Mouse (Mus musculus) right cerebral cortex, adult 2 months (tissue): ENCODE measurements around the gene Zc2hc1c.
A peak's percentile ranks its signal among the peaks of the same experiment; 100 is the strongest.
"Not testable (repeated sequence)": the region's sequence is repeated elsewhere in the genome, so short reads cannot be mapped to it uniquely, and the experiment has no call there.

ENCODE experiments used
- DNase-seq, 2 experiments: peaks; one replicate each; pipeline ENCODE4 v3.0.0; 2021 to 2022; ENCODE audit warnings: low spot score in 2 of 2

The Zc2hc1c gene

GRCm38 (mm10) chr12:85288486-85289156 is at the start of gene Zc2hc1c:
Zc2hc1c (plus strand) TSS chr12:85288591.
- peak; percentile 84 for DNase-seq

GRCm38 (mm10) chr12:85252083-85252482 is 36.3 kb upstream of the Zc2hc1c start:
- no peak for DNase-seq

GRCm38 (mm10) chr12:85256074-85256751 is 32.2 kb upstream of the Zc2hc1c start:
- no peak for DNase-seq

GRCm38 (mm10) chr12:85257008-85257639 is 31.3 kb upstream of the Zc2hc1c start:
- DNase-seq = no peak

- DNase-seq = no peak
Measured at GRCm38 (mm10) chr12:85262489-85262888, 25.9 kb upstream of the Zc2hc1c start.

- DNase-seq = peak; percentile 18 to 40
Measured at GRCm38 (mm10) chr12:85263190-85263589, 25.2 kb upstream of the Zc2hc1c start.

GRCm38 (mm10) chr12:85264531-85264930 is 23.9 kb upstream of the Zc2hc1c start:
- DNase-seq = no peak

GRCm38 (mm10) chr12:85264940-85265339 is 23.5 kb upstream of the Zc2hc1c start:
- DNase-seq = no peak

- no peak for DNase-seq
Measured at GRCm38 (mm10) chr12:85266248-85266647, 22.1 kb upstream of the Zc2hc1c start.

GRCm38 (mm10) chr12:85269821-85270220 is 18.6 kb upstream of the Zc2hc1c start:
- no peak for DNase-seq

GRCm38 (mm10) chr12:85270319-85270718 is 18.1 kb upstream of the Zc2hc1c start, which contains the start of gene Mlh3:
Mlh3 (minus strand) TSS chr12:85270599.
- DNase-seq = peak; percentile 87 to 89

- no peak for DNase-seq
Measured at GRCm38 (mm10) chr12:85271132-85271842, 17.1 kb upstream of the Zc2hc1c start.

GRCm38 (mm10) chr12:85271843-85272206 is 16.6 kb upstream of the Zc2hc1c start:
- DNase-seq = no peak

- DNase-seq = no peak
Measured at GRCm38 (mm10) chr12:85273508-85273907, 14.9 kb upstream of the Zc2hc1c start.

GRCm38 (mm10) chr12:85276273-85276672 is 12.1 kb upstream of the Zc2hc1c start:
- DNase-seq = no peak

GRCm38 (mm10) chr12:85278919-85279318 is 9.5 kb upstream of the Zc2hc1c start:
- DNase-seq = no peak

- DNase-seq = peak; percentile 23 to 33
Measured at GRCm38 (mm10) chr12:85279396-85280080, 8.9 kb upstream of the Zc2hc1c start.

GRCm38 (mm10) chr12:85280105-85280844 is 8.1 kb upstream of the Zc2hc1c start:
- DNase-seq = peak; percentile 98 to 99

- DNase-seq = no peak
Measured at GRCm38 (mm10) chr12:85280845-85281651, 7.3 kb upstream of the Zc2hc1c start.

- DNase-seq = not testable (repeated sequence)
Measured at GRCm38 (mm10) chr12:85281756-85282155, 6.6 kb upstream of the Zc2hc1c start.
